Mouse (Mus musculus) megakaryocyte, adult 5-6 weeks (primary cell): ENCODE measurements at regions not wholly inside any gene's neighbourhood (a gene's known extent, or its start where the extent isn't known, plus 50 kb on each side); places are given as distances from the start of the nearest gene placed in this dataset.

Source experiments
- ATAC-seq: 2 replicates; pipeline ENCODE4 v1.8.0; 2016; ENCODE audit warnings: mild to moderate bottlenecking, inconsistent platforms; ENCODE audit not compliant: poor library complexity, severe bottlenecking

- no peak for ATAC-seq
These were observed 60.7 kb downstream of the Ifng start for GRCm38 (mm10) chr10:118501571-118501970.

GRCm38 (mm10) chr10:118504811-118505210, 64.0 kb downstream of the Ifng start:
- no peak for ATAC-seq

- no peak for ATAC-seq
These were observed 65.3 kb downstream of the Ifng start for GRCm38 (mm10) chr10:118506154-118506553.

- peak; percentile 49; the same call in 1 of the 2 replicates for ATAC-seq
These were observed 66.8 kb downstream of the Ifng start for GRCm38 (mm10) chr10:118507630-118508029.

DNA sequence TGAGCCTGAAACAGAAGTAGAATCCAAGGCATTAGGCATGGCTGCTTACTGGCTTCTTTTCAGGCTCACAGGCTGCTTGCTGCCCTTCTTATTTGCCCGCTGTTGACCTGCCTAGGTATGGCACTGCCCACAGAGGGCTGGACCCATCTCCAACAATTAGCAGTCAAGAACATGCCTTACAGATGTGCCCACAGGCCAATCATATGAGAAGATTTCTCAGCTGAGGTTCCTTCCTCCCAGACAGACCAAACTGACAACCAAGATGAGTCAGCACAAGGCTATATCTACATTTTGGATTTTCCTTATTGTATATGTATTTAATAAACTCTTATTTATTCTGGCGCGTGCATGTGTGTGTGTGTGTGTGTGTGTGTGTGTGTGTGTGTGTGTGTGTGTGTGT, 76.0 kb downstream of the Ifng start:
- no peak for ATAC-seq

DNA sequence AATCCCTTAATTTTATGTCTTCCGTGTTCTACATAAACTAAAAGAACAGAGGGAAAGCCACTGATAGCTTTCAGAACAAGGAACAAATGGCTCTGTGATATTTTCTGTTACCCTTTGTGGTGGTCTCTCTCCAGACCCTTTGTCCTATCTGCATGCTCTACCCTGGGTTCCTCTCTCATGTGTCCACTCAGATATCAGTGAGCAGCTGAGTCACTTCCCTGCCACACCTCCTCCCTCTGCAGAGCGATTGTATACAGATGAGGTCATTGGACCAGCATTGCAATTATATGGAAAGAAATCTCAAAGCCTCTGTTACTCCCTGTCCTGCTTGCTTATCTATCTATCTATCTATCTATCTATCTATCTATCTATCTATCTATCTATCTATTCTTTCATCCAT, 77.1 kb downstream of the Ifng start:
- ATAC-seq, result no peak

- ATAC-seq, result no peak
These were observed 105.1 kb downstream of the Ifng start for GRCm38 (mm10) chr10:118545966-118546365.

DNA sequence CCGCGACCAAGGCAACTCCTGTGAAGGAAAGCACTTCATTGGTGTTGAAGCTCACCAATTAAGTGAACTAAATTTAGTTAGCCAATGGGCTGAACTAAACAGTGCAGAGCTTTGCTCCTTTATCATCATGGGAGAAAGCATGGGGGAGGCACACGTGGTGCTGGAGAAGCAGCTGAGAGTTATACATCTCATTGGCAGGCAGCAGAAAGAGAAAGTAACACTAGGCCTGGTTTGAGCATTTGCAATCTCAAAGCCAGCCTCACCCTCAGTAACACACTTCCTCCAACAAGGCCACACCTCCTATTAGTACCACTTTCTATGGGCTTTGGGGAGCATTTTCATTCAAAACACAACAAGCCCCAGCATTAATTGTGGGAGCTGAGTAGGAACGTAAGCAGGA, 109.4 kb downstream of the Ifng start:
- peak; percentile 52 for ATAC-seq

DNA sequence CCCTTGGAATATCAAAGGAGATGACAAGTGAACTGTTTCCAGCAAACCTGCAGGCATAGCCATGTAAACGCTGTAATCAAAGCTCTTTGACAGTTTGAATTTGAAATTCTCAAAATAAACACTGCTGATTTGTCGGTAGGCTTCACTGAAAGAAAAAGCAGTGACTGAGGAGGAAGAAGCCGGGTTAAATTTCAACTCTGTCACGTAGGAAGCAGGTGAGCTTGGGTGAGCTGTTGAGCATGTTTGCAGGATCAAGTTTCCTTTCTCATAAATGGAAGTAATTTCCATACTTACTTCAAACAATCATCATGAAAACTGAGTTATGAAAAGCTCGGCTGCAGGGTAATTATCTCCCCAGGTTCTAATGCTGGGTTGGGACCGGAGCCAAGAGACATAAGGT, 118.0 kb downstream of the Ifng start:
- no peak for ATAC-seq

DNA sequence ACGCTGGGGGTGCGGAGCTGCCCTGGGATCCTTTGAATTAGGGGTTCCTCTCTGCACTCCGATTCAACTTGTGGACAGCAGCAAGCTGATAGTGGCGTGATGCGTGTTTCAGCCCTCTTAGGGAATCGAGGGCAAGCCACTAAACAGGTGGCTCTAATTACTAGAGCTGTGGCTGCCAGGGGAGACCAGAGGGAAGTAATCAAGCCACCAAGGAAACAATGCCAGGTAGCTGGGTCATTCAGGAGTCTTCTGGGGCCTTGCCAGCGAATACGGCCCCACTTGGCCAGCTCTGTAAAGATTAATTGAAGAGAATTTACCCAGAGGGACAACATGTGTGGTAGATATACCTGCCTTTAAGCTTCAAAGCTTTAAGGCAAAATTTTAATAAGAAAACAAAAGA, 123.2 kb downstream of the Ifng start:
- no peak for ATAC-seq

DNA sequence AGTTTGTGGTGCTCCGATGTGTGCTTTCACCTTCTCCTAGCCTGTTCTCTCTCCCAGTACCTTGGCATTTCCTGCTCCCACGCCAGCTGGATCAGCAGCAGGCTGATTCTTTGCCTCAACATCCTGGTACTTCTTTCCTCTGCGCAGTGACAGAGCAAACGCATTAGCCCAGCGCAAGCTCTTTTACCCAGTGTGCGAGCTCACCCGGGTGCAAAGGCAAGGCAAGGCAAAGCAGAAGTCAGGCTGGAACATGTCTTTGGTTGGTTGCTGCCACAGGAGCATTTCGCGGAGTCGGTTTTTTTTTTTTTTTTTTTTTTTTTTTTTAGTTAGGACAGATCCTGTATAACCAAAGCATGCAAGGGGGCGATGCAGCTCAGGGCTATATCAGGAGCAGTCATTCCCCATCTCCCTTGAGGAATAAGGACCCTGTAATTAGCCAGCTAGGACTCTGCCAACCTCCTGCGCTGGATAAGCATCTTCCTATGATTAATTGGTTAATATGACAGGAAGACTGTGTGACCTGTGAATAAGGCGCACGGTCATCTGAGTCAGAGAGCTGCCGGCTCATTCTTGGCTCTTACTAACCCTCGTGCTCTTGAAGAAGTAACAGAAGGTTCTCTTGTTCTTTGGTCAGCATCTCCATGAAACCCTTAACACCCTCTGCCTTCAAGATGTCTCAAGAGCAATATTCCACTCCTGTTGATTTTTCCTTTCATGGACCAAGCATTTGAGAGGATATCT, 123.9 kb downstream of the Ifng start:
- no peak for ATAC-seq

DNA sequence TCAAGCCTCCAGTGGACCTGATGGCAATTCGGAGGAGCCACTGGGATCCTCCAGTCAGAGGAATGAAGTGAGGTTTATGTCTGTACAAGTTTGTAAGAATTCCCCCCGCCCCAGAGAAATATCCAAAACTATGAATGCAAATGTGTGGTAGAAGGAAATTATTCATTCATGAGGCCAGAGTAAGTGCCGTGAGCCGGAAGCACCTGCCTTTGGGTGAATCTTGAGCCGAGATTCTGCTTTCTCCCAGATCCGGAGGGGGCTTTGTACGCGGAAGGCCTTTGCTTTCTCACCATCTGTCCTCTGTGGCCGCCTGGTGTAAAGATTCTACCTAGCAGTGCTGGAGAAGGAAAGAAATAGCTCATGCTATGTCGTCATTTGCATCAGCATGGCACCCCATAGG, 127.8 kb downstream of the Ifng start:
- no peak for ATAC-seq

GRCm38 (mm10) chr10:118569424-118569823, 128.6 kb downstream of the Ifng start:
- ATAC-seq, result no peak

GRCm38 (mm10) chr10:118573247-118573646, 132.4 kb downstream of the Ifng start:
- no peak for ATAC-seq

- ATAC-seq, result no peak
These were observed 134.7 kb downstream of the Ifng start for GRCm38 (mm10) chr10:118575570-118575969.

- no peak for ATAC-seq
These were observed 140.5 kb downstream of the Ifng start for GRCm38 (mm10) chr10:118581376-118581775.

- ATAC-seq, result peak; percentile 59
These were observed 145.0 kb downstream of the Ifng start for GRCm38 (mm10) chr10:118585821-118586220.

GRCm38 (mm10) chr10:118588198-118588597, 147.4 kb downstream of the Ifng start:
- no peak for ATAC-seq

GRCm38 (mm10) chr10:118592648-118593368, 152.0 kb downstream of the Ifng start:
- peak; percentile 90 for ATAC-seq

DNA sequence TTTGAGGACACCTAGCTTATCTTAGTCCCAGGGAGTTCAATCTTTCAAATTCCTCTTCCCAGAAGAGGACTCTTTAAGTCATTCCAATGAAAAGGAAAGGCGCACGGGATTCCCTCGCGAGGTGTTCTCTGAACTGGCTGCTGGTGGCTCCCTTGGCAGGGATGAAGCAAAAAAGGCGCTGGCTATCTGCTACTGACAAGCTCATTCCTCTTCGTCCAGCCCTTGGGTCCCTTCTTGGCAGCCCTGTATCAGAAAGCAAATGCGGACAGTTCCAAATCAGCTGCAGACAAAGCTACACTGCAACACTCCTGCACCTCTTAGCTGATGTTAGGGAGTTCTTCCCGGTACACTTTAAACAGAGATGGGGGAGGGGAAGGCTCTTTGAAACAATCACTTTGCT, 155.4 kb downstream of the Ifng start:
- no peak for ATAC-seq

DNA sequence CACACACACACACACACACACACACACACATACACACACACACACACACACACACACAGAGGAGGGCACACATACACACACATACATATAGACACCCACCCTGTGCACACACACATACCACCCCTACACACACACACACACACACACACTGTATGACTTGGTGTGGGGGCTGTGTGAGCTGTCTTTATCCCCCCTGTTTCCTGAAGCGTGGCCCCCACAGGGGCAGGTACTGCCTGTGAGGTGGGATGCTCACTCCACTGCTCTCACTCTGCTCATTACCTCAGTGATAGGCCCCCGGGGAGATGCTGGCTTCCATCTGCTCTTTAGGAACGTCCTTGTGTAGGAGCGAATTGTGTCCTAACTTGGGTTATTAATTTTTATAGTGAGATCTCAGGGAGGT, 157.7 kb downstream of the Ifng start:
- ATAC-seq, result no peak

DNA sequence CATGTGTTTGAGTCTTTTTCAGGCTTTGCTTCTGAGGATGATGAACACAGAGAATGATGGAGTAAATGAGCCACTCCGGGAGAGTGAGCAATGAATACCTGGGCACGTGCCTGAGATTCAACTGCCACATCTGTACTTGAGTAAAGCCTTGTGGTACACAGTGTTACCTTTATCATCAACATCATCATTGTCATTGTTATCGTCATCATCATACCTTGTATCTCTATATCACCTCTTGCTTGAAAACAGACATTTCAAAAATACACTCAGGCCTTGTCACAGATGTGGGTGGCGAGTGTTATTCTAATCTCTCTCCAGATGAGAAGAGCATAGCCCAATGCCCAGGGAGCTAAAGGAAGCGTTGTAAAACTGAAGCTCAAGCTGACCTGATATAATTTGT, 158.4 kb downstream of the Ifng start:
- ATAC-seq, result peak; percentile 28
